Mouse (Mus musculus) heart, postnatal 25 days (tissue): Measurements from ENCODE around the gene Ipo7. TPM values are rescaled to one million over a fixed set of nuclear protein-coding genes. Genes with fewer than 3 reads are reported as not detected.
A peak's percentile ranks its signal among the peaks of the same experiment; 100 is the strongest.
"Not testable (repeated sequence)": the region's sequence is repeated elsewhere in the genome, so short reads cannot be mapped to it uniquely, and the experiment has no call there.

Experiments used
- DNase-seq: peaks from one replicate; pipeline ENCODE4 v3.0.0; 2022; ENCODE audit warnings: low spot score
- intact Hi-C: fragments of 180-260 bp; cut with DNase I; formaldehyde crosslinking; loops from one replicate; pipeline ENCODE4 v1.15.1; 2025
- total RNA-seq, 2 experiments: library from RNA; stranded (reverse); gene quantifications; 2 replicates each; pipeline ENCODE4 v1.2.3; 2021

Gene Ipo7
- total RNA-seq, result 100 to 1,000 TPM in 1 of 2 experiments, 10 to 100 TPM in 1; 98.6 to 101 TPM

DNA sequence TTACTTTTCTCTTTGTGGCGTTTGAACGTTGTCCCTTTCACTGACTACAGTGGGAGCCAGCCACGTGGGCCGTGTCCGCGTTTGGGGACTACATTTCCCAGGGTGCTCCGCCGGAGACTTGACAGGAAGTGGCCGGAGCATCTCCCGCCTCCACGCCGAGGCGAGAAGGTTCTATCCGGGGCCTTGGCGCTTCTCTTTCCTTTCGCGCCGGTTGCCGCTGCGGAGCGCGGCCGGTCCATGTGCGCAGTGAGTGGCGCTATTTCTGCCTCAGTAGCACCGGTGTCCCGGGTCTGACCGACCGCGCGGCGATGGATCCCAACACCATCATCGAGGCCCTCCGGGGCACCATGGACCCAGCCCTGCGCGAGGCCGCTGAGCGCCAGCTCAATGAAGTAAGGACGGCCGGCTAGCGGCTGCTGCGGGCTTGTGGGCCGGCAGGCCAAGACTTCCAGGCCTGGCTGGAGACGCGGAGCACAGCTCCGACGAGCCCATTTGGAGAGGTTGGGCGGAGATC is at the start of gene Ipo7:
Gene Ipo7 (plus strand): TSS at position 158 of the 514 bp plus-strand sequence.
- intact Hi-C loops, result loop anchor here (2.0 kb wide), 3 partner anchors 21 to 43 kb away; partner anchors contain the start of gene Zfp143
- peak; percentile 87 for DNase-seq

DNA sequence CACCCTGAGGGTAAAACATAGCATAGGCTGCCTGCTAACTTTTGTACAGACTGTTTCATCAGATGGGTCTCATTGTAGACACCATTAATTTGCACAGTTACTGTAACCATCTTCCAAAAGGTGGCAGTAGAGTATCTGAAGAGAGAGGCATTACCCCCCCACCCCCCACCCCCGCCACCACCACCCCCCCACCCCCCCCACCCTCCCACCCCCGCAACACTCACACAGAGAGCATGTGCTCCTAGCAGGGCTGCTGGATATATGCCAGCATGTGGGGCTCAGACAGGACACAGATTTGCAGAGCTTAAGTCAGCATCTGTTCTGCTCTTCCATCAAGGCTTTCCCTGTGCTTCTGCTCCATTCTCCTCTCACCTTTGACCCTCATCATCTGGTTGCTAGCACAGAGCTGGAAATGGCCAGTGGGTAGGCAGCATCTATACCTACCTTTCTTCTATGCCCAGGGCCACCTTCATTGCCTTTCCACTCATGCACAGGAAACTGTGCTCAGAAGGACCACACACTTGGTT is 49.1 kb upstream of the Ipo7 start:
- DNase-seq, result no peak
- intact Hi-C loops, result no loop called here

GRCm38 (mm10) chr7:109969542-109969941 is 48.5 kb upstream of the Ipo7 start:
- DNase-seq, result no peak
- intact Hi-C loops, result no loop called here

DNA sequence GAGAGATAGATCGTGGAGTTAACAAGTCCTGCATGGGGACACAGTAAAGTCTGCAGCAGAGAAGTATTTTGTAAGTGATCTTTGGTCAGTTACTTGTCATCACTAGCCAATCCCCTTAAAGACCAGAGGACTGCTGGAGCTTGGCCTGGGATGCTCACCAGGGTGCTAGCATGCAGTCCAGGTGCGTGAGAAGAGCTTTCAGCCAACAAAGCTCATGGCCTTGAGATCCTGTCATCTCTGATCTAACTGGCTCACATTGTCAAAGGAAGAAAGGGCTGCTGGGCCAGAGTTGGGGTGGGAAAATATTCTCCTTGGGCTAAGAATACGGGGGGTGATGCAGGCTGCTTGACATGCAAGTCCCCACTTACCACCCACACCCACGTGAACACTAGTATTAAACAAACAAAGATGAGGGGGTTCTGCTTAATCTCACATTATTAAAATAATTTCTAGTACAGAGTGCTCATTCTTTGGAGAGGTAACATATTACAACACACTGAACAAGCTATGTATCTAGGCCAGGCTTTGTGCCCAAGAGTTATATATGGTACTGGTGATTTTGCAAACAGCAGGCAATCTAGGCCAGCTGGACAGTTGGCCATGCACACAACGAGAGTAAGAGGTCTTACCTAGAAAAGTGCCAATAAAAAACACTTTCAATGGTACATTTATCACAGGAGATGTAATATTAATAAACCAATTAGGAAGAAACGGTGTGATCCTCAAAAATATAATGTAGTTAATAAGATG is 41.9 kb upstream of the Ipo7 start:
- intact Hi-C loops, result loop anchor here (10.0 kb wide), 1 partner anchor 289 kb away; no protein-coding TSS in a partner anchor
- DNase-seq, result no peak

DNA sequence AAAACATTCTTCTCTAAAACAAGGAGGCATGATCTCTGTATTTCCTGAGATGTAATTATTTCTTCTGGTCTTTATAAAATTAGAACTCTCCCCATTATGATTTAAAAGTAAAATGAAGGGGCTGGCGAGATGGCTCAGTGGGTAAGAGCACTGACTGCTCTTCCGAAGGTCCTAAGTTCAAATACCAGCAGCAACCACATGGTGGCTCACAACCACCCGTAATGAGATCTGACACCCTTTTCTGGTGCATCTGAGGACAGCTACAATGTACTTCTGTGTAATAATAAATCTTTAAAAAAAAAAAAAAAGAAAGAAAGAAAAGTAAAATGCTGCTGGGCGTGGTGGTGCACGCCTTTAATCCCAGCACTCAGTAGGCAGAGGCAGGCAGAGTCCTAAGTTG is 40.9 kb upstream of the Ipo7 start:
- intact Hi-C loops, result loop anchor here (10.0 kb wide), 1 partner anchor 288 kb away; no protein-coding TSS in a partner anchor
- DNase-seq, result not testable (repeated sequence)

DNA sequence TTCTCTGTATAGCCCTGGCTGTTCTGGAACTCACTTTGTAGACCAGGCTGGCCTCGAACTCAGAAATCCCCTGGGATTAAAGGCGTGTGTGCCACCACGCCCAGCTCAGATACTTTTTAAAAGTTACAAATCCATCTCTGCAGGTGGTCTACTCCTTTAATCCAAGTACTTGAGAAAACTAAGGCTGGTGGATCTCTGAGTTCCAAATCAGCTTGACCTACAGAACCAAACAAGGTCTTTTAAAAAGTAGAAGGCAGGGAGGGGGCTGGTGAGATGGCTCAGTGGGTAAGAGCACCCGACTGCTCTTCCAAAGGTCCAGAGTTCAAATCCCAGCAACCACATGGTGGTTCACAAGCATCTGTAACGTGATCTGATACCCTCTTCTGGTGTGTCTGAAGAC is 33.5 kb upstream of the Ipo7 start:
- intact Hi-C loops, result loop anchor here (2.0 kb wide), 1 partner anchor 34 kb away; the partner anchor contains the start of gene Ipo7
- not testable (repeated sequence) for DNase-seq

- intact Hi-C loops, result loop anchor here (2.0 kb wide), 1 partner anchor 33 kb away; the partner anchor contains the start of gene Ipo7
- DNase-seq, result no peak
These were observed 32.4 kb upstream of the Ipo7 start for GRCm38 (mm10) chr7:109985661-109986132.

- DNase-seq, result peak; percentile 99
- intact Hi-C loops, result no loop called here
These were observed 31.9 kb upstream of the Ipo7 start for GRCm38 (mm10) chr7:109986133-109986669.

DNA sequence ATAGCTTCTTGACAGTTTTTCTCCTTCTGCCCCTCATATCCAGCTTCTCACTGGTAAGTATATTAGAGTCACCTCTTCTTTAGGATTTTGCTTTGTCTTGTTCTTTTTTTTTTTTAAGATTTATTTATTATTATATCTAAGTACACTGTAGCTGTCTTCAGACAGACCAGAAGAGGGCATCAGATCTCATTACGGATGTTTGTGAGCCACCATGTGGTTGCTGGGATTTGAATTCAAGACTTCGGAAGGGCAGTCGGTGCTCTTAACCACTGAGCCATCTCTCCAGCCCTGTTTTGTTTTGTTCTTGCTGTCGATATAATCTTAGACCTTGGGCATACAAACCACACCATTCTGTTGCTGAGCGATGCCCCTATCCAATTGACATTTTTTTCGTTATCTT is 31.3 kb upstream of the Ipo7 start, which contains the start of gene Tmem41b:
Gene Tmem41b (minus strand): TSS at position 155 of the 400 bp plus-strand sequence.
- DNase-seq, intact Hi-C loops: not testable (repeated sequence)

- intact Hi-C loops, result no loop called here
- no peak for DNase-seq
These were observed 26.8 kb upstream of the Ipo7 start for GRCm38 (mm10) chr7:109991286-109991685.

GRCm38 (mm10) chr7:109993157-109993959 is 24.7 kb upstream of the Ipo7 start:
- intact Hi-C loops, result loop anchor here (2.0 kb wide), 1 partner anchor 67 kb away; the partner anchor contains the start of gene Zfp143
- DNase-seq, result peak; percentile 20

GRCm38 (mm10) chr7:109998388-109998787 is 19.7 kb upstream of the Ipo7 start:
- intact Hi-C loops, result no loop called here
- DNase-seq, result no peak

GRCm38 (mm10) chr7:110002092-110002491 is 16.0 kb upstream of the Ipo7 start:
- intact Hi-C loops, result no loop called here
- DNase-seq, result no peak

GRCm38 (mm10) chr7:110002968-110003367 is 15.1 kb upstream of the Ipo7 start:
- intact Hi-C loops, result no loop called here
- peak; percentile 21 for DNase-seq

DNA sequence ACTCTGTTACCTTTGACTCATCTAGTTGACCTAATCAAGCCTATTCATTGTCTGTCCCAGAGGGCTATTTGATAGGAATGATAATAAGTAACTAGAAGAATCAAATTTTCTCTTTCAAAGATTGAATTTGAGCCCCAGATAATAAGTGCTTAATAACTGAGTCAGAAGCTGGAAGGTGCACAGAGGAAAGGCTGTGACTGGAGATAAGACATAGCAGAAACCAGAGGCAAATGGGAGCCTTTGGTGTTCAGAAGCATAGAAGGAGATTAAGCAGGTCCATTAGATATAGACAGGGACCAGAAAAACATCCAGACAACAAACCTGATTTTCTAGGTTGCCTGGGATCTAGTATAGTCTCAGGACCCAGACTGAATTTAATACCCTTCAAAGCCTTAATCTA is 12.1 kb upstream of the Ipo7 start:
- intact Hi-C loops, result no loop called here

GRCm38 (mm10) chr7:110006471-110007195 is 11.4 kb upstream of the Ipo7 start:
- no peak for DNase-seq
- intact Hi-C loops, result no loop called here

More for the DNA sequence above, 12.1 kb upstream of the Ipo7 start:
- no peak for DNase-seq

DNA sequence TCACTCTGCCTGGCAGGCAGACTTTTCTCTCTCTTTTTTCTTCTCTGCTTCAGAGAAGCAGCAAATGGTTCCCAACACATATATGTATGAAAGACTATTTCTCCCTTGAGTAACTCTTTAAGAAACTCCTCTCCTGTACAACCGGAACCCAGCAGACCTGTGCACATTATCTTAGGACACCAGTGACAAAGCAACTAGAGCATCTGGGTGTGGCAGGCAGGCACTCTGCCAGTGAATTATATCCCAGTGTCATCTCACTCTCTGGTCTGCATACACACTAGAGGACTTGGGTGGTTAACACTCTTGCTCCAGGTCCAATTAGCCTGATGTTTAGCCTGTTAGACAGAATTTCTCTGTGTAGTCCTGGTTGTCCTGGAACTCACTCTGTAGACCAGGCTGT is 9.6 kb upstream of the Ipo7 start:
- intact Hi-C loops, result no loop called here
- no peak for DNase-seq

DNA sequence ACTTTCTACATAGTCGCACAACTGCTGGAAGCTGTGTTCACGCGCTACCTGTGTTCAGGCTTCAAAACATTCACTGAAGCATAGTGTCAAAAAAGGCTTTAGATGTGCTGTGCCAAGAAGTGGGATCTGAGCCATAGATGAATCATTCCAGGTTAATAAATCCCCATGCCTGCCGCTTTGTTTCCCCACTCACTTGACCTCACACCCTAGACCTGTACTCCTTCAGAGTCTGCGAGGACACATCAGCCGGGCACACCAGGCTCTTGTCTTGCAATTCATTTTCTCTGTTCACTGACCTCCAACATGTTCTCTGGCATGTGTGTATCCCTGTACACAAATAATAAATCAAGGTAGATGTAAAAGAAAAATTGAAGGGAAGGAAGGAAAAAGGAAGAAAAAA is 9.0 kb upstream of the Ipo7 start:
- intact Hi-C loops, result no loop called here
- no peak for DNase-seq

DNA sequence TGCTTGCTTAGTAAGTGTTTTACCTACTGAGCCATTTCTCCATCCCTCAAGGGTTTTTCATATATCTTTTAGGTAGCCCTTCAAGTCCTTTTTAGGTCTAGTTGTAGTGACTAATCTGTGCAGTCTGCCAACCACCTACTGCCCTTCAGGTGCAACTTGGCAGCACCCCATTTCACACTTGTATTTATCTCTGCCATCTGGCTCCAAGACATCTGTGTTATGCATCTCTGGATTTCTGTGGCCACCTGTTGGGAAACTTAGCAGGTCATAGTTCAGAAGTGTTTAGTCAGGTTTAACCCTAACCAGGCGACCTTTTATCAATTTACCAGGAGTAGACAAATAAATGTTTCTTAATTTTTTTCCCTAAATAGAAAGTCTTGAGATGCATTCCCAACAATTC is 6.7 kb upstream of the Ipo7 start:
- DNase-seq, result no peak
- intact Hi-C loops, result no loop called here
